Mouse (Mus musculus): ENCODE measurements around the gene Cutal.

DNA sequence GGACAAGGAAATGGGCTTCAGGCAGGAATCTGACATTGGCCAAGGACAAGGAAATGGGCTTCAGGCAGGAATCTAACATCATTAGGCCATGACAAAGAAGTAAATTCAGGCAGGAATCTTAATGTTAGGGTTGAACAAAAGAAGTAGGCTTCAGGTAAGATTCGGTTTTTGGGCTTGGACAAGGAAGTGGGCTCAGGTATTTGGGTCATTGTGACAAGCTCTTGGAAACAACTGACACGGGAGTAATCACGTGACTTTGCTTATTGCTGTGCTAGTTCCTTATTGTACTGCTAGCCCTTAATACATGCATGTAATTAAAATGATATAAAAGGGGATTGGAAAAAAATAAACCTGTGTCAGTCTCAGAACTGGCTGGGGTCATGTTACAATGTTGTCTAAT lies 38.5 kb upstream of the Cutal start:
- TF ChIP-seq CTCF (IDR thresholded peaks at IDR 0.05; ENCODE audit: insufficient read depth, low read depth, low read length) = no peak
- TF ChIP-seq POLR2A (IDR thresholded peaks at IDR 0.05; ENCODE audit: insufficient read depth, low read depth, low read length) = no peak
